Mouse (Mus musculus): ENCODE results near the gene Gsx2.

Gene Gsx2

DNA sequence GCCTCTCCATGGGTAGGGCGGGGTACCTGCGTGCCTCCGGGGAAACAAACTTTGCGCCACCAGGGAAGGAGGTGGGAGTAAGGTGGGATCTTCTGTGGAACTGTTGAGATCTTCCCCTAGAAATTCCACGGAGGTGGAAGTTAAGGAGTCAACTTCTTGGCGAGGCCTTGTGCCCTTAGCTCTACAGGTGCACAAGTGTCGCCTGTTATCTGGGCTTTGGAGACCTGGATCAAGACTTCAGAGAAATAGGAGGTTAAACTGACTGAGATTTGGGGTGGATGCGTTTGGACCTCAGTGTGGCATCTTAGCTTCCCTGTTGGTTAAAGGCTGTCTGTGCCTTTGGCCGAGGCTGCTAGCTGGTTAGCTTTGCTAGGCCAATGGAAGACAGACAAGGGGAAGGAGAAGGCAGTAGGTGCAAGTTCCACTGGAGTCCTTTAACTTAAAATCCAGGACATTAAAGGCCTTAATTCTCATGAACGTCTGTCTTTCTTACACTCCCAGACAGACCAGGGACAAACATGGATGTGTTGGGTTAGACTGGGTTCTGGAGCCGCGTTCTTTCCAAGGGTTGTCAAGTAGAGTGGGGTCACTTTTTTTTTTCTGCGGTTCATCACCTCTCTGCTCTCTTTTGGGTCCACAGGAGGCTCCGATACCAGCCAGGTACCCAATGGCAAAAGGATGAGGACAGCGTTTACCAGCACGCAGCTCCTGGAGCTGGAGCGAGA, 1.1 kb downstream of the Gsx2 start:
- no peak for DNase-seq (ENCODE audit: low spot score)

DNA sequence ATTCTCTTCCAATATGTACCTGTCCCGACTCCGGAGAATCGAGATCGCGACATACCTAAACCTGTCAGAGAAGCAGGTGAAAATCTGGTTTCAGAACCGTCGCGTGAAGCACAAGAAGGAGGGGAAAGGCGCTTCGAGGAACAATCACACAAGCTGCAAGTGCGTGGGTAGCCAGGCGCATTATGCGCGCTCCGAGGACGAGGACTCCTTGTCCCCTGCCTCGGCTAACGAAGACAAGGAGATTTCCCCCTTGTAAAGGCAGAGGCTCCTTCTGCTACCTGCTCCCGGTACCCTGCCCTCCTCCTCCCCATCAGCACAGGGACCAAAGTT, 1.6 kb downstream of the Gsx2 start:
- no peak for DNase-seq (ENCODE audit: low spot score)

DNA sequence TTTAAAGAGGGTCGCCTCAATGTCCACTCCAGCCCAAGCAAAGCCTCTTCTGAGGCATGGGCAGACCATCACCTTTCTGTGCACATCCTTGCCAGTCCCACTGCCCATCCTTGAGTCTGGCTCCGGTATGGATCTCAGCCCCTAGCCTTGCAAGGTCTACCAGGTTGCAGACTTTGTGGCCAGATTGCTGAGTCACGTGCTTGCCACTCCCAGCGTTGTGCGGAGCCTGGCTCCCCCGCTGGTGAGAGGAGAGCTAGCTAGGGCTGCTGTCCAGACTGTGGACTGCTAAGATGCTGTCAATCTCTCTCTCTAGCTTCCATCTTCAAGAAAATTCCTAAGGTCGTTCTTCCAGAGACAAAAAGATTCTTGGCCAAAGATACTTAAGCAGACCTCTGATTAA, 4.2 kb downstream of the Gsx2 start:
- no peak for DNase-seq (ENCODE audit: low spot score)

DNA sequence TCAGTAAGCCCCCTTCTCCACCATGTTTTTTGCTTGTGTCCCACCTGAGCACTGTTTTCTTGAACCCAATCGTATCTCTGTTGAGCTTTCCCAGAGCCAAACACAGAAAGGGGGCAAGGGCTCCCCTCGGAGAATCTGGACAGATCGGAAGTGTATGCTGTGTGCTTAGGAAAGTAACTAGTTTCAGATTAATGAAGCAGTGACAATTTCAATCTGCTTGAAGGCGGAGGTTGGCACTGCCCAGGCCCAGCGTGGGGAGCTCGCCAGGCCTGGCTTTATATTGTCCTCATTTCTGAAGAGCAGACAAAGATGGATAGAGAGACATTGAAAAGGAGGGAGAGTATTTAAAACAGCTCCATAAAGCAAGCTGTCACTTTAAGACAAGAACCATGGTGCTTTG, 7.0 kb downstream of the Gsx2 start:
- no peak for DNase-seq (ENCODE audit: low spot score)

DNA sequence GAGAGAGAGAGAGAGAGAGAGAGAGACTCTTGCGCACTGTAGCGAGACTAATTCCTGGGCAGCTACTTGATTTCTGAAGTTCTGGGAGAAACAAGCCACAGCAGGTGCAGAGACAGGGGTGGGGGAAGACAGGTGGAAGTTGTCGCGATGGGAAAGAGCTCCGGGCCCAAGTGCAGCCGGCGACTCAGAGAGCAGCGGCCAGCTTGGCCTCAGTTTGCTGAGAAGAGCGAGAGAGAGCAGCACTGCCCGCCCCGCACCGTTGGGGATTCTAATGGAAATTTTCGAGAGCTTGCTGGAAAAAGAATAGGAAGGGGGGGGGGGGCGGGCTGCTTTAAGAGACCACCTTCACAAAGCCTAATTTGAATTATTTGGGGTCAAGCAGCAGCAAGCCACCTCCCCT, 7.7 kb downstream of the Gsx2 start:
- DNase-seq (ENCODE audit: low spot score) = no peak

DNA sequence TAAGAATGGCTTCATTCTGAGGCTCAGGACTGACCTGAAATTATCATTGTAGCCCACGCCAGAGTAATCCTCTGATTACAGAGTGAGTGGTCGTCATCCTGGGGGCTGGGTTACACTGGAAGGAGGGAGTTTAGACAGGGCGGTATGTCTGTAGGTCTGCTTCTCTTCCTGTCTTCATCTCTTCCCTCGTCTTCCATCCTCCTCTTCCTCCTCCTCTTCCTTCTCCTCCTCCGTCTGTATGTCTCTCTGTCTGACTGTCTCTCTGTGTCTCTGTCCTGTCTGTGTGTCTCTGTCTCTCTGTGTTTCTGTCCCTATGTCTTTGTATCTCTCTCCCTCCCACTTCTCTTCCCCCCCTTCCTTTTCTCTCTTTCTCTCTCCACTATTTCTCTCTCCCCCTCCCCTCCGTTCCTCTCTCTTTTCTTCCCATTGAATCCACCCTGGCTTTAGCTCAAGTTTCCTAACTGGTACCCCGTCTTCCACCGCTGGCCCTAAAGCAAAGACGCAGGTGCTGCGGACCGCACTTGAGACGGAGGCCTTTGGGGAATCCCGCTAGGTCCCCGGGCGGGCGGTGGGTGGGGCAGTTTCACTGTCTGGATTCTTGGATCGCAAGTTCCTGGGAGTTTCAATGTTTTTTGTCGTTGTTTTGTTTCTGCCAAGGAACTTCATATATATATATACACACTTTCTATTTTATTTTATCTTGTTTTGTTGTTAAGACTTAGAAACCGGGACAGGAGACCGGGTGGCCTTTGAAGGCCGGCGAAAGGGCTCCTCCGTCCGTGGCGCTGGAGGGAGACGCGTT, 8.4 kb downstream of the Gsx2 start:
- DNase-seq (ENCODE audit: low spot score) = no peak

DNA sequence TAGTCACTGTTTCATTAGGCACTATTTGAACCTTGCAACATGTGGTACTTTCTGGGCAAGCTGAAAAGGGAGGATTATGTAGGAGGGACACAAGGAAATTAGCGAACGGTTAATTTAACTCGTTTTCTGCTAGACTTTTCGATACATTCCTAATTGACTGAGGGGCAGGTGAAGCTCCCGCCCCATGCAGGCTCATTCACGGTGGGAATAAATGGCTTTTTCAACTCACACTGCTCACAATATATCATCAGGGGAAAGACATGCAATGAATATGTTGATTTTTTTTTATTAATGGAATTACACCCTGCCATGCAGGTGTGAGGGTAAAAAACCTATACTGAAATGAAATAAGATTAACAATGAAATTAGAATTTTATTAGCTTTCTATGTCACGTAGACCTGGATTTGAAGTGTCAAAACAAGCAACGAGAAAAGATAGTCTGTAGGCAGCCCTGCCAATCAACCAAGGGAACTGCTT, 9.0 kb downstream of the Gsx2 start:
- DNase-seq (ENCODE audit: low spot score) = no peak

DNA sequence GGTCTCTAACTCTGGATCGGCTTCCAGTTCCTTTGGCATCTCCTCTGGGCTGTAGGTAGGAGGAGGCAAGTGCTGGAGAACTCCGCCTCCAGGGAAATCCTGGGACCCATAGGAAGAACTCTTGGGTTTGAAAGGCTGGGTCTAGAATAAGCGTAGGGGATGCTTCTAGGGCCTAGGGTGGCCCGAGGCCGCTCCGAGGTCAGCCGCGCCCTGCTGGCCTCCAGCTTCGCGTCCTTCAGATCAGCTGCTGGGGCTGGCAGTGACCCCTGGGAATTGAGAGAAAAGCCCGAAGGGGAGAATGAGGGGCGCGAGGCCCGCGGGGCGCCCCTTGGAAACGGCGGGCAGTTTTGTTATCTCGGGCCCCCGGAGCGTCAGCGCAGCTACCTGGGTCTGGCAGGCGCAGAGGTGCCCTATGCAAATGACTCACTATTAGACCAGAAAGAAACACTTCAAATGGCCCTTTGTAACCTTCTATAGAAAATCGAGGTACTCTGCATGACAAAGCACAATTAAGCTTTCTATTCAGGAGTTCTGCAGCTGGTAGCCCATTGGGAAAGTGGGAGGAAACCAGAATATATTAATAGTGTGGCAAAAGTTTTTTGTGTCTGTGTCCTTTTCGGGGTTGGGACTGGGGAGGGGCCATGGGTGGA, 9.6 kb downstream of the Gsx2 start:
- no peak for DNase-seq (ENCODE audit: low spot score)

DNA sequence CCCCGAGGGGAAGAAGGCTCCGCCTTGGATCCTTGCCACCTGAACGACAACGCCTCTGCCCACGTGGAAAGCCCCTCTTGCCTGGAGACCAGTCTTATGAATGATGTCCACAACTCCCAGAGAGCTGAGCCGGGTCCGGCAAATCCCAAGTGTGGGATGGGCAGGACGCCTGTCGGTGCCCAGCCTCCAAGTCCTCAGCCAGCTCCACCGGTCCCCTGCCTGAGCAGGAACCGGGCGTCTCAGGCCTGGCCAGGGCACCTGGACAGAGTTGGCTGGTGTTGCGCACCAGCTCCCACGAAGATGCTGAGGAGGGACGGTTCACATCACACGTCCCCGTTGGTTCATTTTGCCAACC, 10.1 kb downstream of the Gsx2 start:
- no peak for DNase-seq (ENCODE audit: low spot score)

DNA sequence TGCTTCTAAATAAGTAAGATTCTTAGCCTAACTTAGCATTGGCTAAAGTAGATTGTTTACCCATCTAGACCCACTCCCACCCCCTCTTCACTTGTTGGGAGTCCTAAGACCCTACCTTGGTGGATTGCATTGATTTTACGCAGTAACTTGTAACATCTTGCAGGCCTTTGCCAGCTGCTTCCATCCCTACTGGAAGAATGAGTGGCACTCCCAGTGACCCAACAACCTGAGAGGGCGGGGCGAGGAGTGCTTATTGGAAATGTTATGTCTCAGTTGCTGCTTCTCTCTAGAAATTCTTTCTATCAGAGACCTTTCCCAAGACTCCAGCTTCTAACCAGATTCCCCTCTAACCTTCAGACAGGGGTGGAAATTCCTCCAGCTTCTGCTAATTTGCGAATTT, 10.5 kb downstream of the Gsx2 start:
- no peak for DNase-seq (ENCODE audit: low spot score)

DNA sequence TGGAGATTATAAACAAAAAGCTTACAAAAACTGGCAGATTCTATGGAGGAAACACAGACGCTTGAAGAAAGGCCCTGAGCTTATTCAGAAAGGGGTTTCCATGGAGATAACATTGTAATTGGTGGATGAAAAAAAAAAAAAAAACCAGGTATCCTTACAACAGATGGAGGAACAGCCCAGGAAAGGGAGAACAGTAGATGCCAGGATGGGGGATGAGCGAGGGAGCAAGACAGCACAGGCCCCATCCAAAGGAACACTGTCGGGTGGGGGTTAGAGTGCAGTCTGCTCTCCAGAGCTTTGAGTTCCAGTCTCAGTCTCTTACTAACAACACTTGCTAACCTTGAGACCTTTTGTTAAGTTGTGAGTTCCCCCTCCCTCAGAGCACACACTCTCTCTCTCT, 31.1 kb downstream of the Gsx2 start:
- DNase-seq (ENCODE audit: low spot score) = no peak

DNA sequence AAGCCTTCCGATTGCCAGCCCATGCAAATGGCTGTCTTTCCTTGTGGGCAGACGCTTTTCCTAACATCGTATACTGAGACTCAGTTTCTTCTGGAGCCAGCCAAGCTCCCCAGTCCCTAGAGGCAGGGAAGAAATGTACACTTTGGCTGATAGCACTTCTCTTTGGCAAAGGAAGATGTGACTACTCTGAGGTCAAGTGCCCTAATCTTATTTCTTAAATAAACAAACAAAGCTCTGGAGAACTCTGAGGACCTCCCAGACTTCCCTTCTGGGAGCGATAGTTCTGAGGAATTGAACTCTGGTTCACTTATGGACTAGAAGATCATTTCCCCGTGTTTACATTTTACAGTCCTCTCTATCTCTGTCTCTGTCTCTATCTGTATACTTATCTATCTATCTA, 34.0 kb downstream of the Gsx2 start:
- no peak for DNase-seq (ENCODE audit: low spot score)

DNA sequence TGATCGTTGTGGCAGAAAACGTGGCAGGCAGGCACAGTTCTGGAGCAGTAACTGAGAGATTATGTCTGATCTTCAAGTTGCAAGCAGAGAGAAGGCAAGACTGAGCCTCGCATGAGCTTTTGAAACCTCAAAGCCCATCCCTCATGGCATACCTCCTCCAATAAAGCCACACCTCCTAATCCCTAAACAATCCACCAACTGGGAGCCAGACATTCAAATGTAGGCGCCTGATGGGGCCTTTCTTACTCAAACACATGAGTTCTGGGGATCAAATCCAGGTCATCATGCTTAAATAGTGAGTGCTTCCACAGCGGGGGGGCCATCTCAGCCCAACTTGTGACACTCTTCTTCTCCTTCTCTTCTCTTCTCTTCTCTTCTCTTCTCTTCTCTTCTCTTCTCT, 36.4 kb downstream of the Gsx2 start:
- no peak for DNase-seq (ENCODE audit: low spot score)

DNA sequence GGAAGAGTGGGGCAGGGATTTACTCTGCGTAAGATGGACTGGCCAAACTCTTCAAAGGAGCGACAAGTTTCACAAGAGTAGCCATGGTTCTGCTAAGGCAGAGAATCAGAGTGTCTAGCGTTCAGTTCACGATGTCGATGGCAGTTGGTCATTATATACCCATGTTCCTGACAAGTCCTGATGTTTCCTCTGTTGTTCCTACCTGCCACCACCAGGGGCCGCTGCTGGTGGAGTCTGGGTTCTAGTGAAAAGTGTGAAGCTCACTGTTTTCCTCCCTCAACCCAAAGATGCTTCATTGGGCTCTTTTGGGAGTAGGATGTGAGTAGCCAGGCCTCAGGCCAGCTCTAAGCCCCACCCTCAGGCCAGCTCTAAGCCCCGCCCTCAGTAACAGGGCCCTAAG, 43.4 kb downstream of the Gsx2 start:
- DNase-seq (ENCODE audit: low spot score) = no peak

DNA sequence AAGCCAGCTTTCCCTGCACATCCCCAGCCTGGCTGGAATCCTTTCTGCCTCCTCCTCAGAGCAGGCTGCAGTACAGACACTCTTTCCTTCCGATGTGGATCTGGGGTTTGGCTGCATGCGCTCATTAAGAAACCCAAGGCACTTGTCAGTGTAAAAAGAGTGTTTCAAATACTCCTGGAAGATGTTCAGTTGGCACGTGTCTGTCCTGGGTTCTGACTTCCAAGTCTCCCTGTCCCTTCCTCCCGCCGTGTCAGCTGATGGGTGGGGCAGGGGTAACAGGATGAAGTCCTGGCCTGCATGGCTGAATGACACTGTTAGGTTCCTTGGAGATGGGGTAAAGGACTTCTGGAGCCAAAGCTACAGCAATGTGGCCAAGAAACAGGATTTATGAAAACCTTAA, 46.2 kb downstream of the Gsx2 start:
- DNase-seq (ENCODE audit: low spot score) = peak; percentile 4
